Comparison of ENCODE assay signal across 9 mouse cellular contexts in genomic region chr7:116238320-116238719, GRCm38 (mm10).
DNase-seq lines count a peak whose midpoint lies in the region; ATAC-seq and TF ChIP-seq lines count a peak whose summit lies in the region.
"Had no signal": no experiment of that assay in that cellular context is flagged by ENCODE, and none has a peak within 500 bp of the region (broad histone marks: within the 10 kb centered on the region; RNA-seq: fewer than 3 reads in every experiment).

No protein-coding gene starts in this region.

- no peak for DNase-seq in heart, postnatal 25 days (ENCODE audit: low spot score)
- no peak for DNase-seq in midbrain, postnatal 0 days (ENCODE audit: low spot score)
- peak; percentile 43 to 65 for DNase-seq in thymus, postnatal 36 days
- no peak for DNase-seq in gastrocnemius, postnatal 10 days
- DNase-seq in natural killer cell, adult 2 months (ENCODE audit: low spot score in 2 of 2): no peak

- no peak for ATAC-seq in heart, embryonic 15.5 days (replicated peaks; ENCODE audit: insufficient number of reproducible peaks, insufficient read depth, low FRiP score, low read depth)
- ATAC-seq in midbrain, embryonic 15.5 days (replicated peaks): no peak
- no peak for ATAC-seq in midbrain, postnatal 0 days (ENCODE audit: low FRiP score)
- no peak for ATAC-seq in midbrain, embryonic 16.5 days
- ATAC-seq: CD4-positive, CD25-positive, alpha-beta regulatory T cell, adult 4 months had no signal

- no peaks in the 10 kb centered on the region for H3K36me3 ChIP-seq in heart, embryonic 15.5 days
- no peaks in the 10 kb centered on the region for H3K36me3 ChIP-seq in midbrain, embryonic 15.5 days (replicated peaks)
- H3K36me3 ChIP-seq in midbrain, postnatal 0 days (ENCODE audit: insufficient read depth, low read length): no peaks in the 10 kb centered on the region
- H3K36me3 ChIP-seq in midbrain, embryonic 16.5 days (ENCODE audit: control insufficient read depth, insufficient read depth, low read length): no peaks in the 10 kb centered on the region

- H3K4me1 ChIP-seq in heart, embryonic 15.5 days (replicated peaks): peaks cover 62% of the 10 kb centered on the region
- H3K4me1 ChIP-seq in midbrain, embryonic 15.5 days: peaks cover 19% of the 10 kb centered on the region
- H3K4me1 ChIP-seq in midbrain, postnatal 0 days (ENCODE audit: insufficient read depth, low read length): 0 out of 2 replicates have a peak, but pooled peaks cover 10% of the 10 kb centered on the region
- H3K4me1 ChIP-seq in midbrain, embryonic 16.5 days (ENCODE audit: control insufficient read depth, insufficient read depth, low read length): peaks cover 14% of the 10 kb centered on the region; the same call in 1 of the 2 replicates

- no peak for TF ChIP-seq CTCF in midbrain, postnatal 0 days (IDR thresholded peaks at IDR 0.05)

- peak overlapping the region; percentile 91 for H3K27ac ChIP-seq in heart, embryonic 15.5 days
- no peak overlapping the region for H3K27ac ChIP-seq in midbrain, embryonic 15.5 days
- H3K27ac ChIP-seq in midbrain, postnatal 0 days (ENCODE audit: low read depth, low read length): no peak overlapping the region
- no peak overlapping the region for H3K27ac ChIP-seq in midbrain, embryonic 16.5 days (ENCODE audit: low read length)

- WGBS in heart, embryonic 15.5 days: 61% methylated on average over 4 of the region's 4 CpGs
- WGBS in midbrain, embryonic 15.5 days: 69% methylated on average over 4 of the region's 4 CpGs
- 68% methylated on average over 4 of the region's 4 CpGs for WGBS in midbrain, postnatal 0 days
- WGBS in midbrain, embryonic 16.5 days: 82% methylated on average over 4 of the region's 4 CpGs

- H3K4me3 ChIP-seq in heart, embryonic 15.5 days: no peak overlapping the region
- no peak overlapping the region for H3K4me3 ChIP-seq in midbrain, embryonic 15.5 days
- no peak overlapping the region for H3K4me3 ChIP-seq in midbrain, postnatal 0 days (ENCODE audit: low read depth, low read length)
- no peak overlapping the region for H3K4me3 ChIP-seq in midbrain, embryonic 16.5 days (ENCODE audit: low read depth, low read length)

- H3K9ac ChIP-seq in heart, embryonic 15.5 days: no peak overlapping the region
- no peak overlapping the region for H3K9ac ChIP-seq in midbrain, embryonic 15.5 days
- H3K9ac ChIP-seq in midbrain, postnatal 0 days (replicated peaks; ENCODE audit: low read length, poor library complexity, severe bottlenecking): no peak overlapping the region
- no peak overlapping the region for H3K9ac ChIP-seq in midbrain, embryonic 16.5 days (ENCODE audit: low read depth, low read length)

- intact Hi-C loops in heart, postnatal 25 days (cut with DNase I): no loop called here

- H3K9me3 ChIP-seq in heart, embryonic 15.5 days (replicated peaks): no peaks in the 10 kb centered on the region
- no peaks in the 10 kb centered on the region for H3K9me3 ChIP-seq in midbrain, embryonic 15.5 days
- no peaks in the 10 kb centered on the region for H3K9me3 ChIP-seq in midbrain, postnatal 0 days (ENCODE audit: low read length)
- no peaks in the 10 kb centered on the region for H3K9me3 ChIP-seq in midbrain, embryonic 16.5 days (replicated peaks; ENCODE audit: control insufficient read depth, low read length, poor library complexity, severe bottlenecking)

- H3K27me3 ChIP-seq in heart, embryonic 15.5 days: no peaks in the 10 kb centered on the region; the same call in 1 of the 2 replicates
- no peaks in the 10 kb centered on the region for H3K27me3 ChIP-seq in midbrain, embryonic 15.5 days (replicated peaks)
- H3K27me3 ChIP-seq in midbrain, postnatal 0 days (ENCODE audit: insufficient read depth, low read length): no peaks in the 10 kb centered on the region; the same call in 1 of the 2 replicates
- H3K27me3 ChIP-seq in midbrain, embryonic 16.5 days (ENCODE audit: control insufficient read depth, insufficient read depth, low read depth, low read length): no peaks in the 10 kb centered on the region

- peak overlapping the region; percentile 85 for H3K4me2 ChIP-seq in heart, embryonic 15.5 days
- peak overlapping the region; percentile 91 for H3K4me2 ChIP-seq in midbrain, embryonic 15.5 days
- no peak overlapping the region for H3K4me2 ChIP-seq in midbrain, postnatal 0 days (ENCODE audit: low read depth, low read length, poor library complexity, severe bottlenecking)
- peak overlapping the region; percentile 94; the same call in 1 of the 2 replicates for H3K4me2 ChIP-seq in midbrain, embryonic 16.5 days (ENCODE audit: low read length)

Comparison
In these comparisons a context has a peak if more than half of its experiments do, and no peak if none do; other contexts are left out.
1. DNase-seq: peak in thymus, postnatal 36 days (2 of 2); none in heart, postnatal 25 days (single experiment), midbrain, postnatal 0 days (single experiment), gastrocnemius, postnatal 10 days (single experiment) and natural killer cell, adult 2 months (0 of 2).